Mouse (Mus musculus) hematopoietic stem cell, adult 5-6 weeks (primary cell): ENCODE results near the gene Prune1. TPM values are rescaled to one million over a fixed set of nuclear protein-coding genes. Genes with fewer than 3 reads are reported as not detected.
A peak's percentile ranks its signal among the peaks of the same experiment; 100 is the strongest.

Source experiments
- ATAC-seq, 2 experiments: fragments of 125-278 bp in 1 of 2; replicated peaks in 1 of 2; 2 replicates each; pipeline ENCODE4 v1.8.0; 2016 to 2017; ENCODE audit warnings: inconsistent platforms in 2 of 2, mild to moderate bottlenecking in 2 of 2, moderate number of reproducible peaks in 2 of 2, low read depth in 1 of 2, moderate TSS enrichment in 1 of 2; ENCODE audit not compliant: low FRiP score in 2 of 2, poor library complexity in 2 of 2, severe bottlenecking in 2 of 2, insufficient read depth in 1 of 2, low TSS enrichment in 1 of 2
- total RNA-seq: library from RNA; stranded (forward); fragments of 172-1452, 232-1000 nt; gene quantifications from 2 replicates; pipeline ENCODE4 v1.2.3, GENCODE M21; 2017

The Prune1 gene
- total RNA-seq, 1 experiment from 2014 or later = 9.8 TPM

GRCm38 (mm10) chr3:95285390-95285789, 3.5 kb upstream of the Prune1 start:
- no peak for ATAC-seq

GRCm38 (mm10) chr3:95284501-95285281, 2.8 kb upstream of the Prune1 start:
- ATAC-seq = no peak

GRCm38 (mm10) chr3:95284062-95284461, 2.2 kb upstream of the Prune1 start:
- ATAC-seq = no peak

- ATAC-seq = no peak
Measured at GRCm38 (mm10) chr3:95283589-95283941, 1.7 kb upstream of the Prune1 start.

- ATAC-seq = peak; percentile 42 to 44
Measured at GRCm38 (mm10) chr3:95282865-95283588, 1.2 kb upstream of the Prune1 start.

GRCm38 (mm10) chr3:95282381-95282864, 547 bp upstream of the Prune1 start:
- ATAC-seq = peak; percentile 13 to 25; a peak in 2 of 4 replicates

GRCm38 (mm10) chr3:95280747-95281146, 1.1 kb downstream of the Prune1 start:
- no peak for ATAC-seq

GRCm38 (mm10) chr3:95277149-95277551, 4.7 kb downstream of the Prune1 start:
- no peak for ATAC-seq

- no peak for ATAC-seq
Measured at GRCm38 (mm10) chr3:95276428-95276934, 5.4 kb downstream of the Prune1 start.

- no peak for ATAC-seq
Measured at GRCm38 (mm10) chr3:95275161-95275560, 6.7 kb downstream of the Prune1 start.

- no peak for ATAC-seq
Measured at GRCm38 (mm10) chr3:95274453-95274852, 7.4 kb downstream of the Prune1 start.

- no peak for ATAC-seq
Measured at GRCm38 (mm10) chr3:95273471-95273870, 8.4 kb downstream of the Prune1 start.

- no peak for ATAC-seq
Measured at GRCm38 (mm10) chr3:95270766-95271364, 11.0 kb downstream of the Prune1 start.

- ATAC-seq = no peak
Measured at GRCm38 (mm10) chr3:95269789-95270188, 12.1 kb downstream of the Prune1 start.

GRCm38 (mm10) chr3:95267855-95268254, 14.0 kb downstream of the Prune1 start:
- ATAC-seq = no peak

GRCm38 (mm10) chr3:95266052-95266451, 15.8 kb downstream of the Prune1 start:
- ATAC-seq = no peak

GRCm38 (mm10) chr3:95264724-95265123, 17.2 kb downstream of the Prune1 start:
- ATAC-seq = no peak
